Mouse (Mus musculus): ENCODE results near the gene Lingo3. TPM values are rescaled to one million over a fixed set of nuclear protein-coding genes. Genes with fewer than 3 reads are reported as not detected.

Gene Lingo3
- polyA plus RNA-seq, 1 experiment from 2014 or later, result 0.07 TPM

DNA sequence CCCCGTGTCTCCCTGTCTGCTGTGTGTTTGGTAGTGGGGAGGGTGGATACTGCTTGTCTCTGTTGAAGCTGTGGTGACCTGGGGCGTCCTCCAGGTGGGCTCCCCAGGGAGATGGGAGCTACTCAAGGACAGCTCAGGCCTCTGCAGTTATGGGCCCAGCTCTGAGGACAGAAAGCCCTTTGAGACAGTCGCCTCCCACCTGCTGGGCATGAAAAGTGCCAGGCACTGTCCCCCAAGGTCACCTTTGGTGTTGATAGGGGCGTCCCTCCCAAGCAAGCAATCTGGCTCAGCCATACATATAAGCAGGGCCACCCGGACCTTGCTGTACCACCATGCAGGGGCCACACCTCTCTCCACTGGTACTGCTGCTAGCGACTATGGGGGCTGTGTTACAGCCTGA, 38.9 kb downstream of the Lingo3 start, which contains the start of gene Amh:
Gene Amh (plus strand): TSS at position 328 of the 400 bp plus-strand sequence.
- 69% methylated on average over 6 of the region's 6 CpGs for whole genome bisulfite sequencing
- H3K9me3 ChIP-seq (ENCODE audit: control insufficient read depth, low read length), result no peaks in the 10 kb centered on the region
- no peak for ATAC-seq (replicated peaks; ENCODE audit: low FRiP score, low TSS enrichment, low read depth)
- 0 out of 2 replicates have a peak, but pooled peaks cover 9% of the 10 kb centered on the region for H3K27me3 ChIP-seq (replicated peaks; ENCODE audit: control insufficient read depth, insufficient read depth, low read length)
- H3K4me3 ChIP-seq (ENCODE audit: low read depth, low read length), result no peak within 1 kb of the TSS
- H3K4me2 ChIP-seq (ENCODE audit: low read length), result no peak within 1 kb of the TSS
- peaks cover 49% of the 10 kb centered on the region for H3K36me3 ChIP-seq (ENCODE audit: control insufficient read depth, insufficient read depth, low read length)
- peaks cover 30% of the 10 kb centered on the region for H3K4me1 ChIP-seq (replicated peaks; ENCODE audit: control insufficient read depth, insufficient read depth, low read length)
- H3K27ac ChIP-seq (ENCODE audit: low read depth), result no peak within 1 kb of the TSS
- no peak within 1 kb of the TSS for H3K9ac ChIP-seq (ENCODE audit: low read length)
- DNase-seq (ENCODE audit: low spot score), result no peak

DNA sequence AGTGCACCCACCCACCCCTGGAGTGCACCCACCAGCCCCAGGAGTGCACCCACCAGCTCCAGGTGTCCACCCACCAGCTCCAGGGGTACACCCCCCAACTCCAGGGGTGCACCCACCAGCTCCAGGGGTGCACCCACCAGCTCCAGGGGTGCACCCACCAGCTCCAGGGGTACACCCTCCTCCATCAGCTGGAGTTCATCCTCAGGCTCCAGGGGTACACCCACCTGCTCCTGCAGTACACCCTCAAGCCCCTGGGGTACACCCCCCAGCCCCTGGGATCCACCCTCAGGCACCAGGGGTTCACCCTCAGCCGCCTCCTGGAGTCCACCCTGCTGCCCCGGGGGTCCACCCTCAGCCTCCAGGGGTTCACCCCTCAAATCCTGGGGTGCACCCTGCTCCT, 39.5 kb downstream of the Lingo3 start:
- peaks cover 49% of the 10 kb centered on the region for H3K36me3 ChIP-seq (ENCODE audit: control insufficient read depth, insufficient read depth, low read length)
- H3K4me1 ChIP-seq (replicated peaks; ENCODE audit: control insufficient read depth, insufficient read depth, low read length), result peaks cover 36% of the 10 kb centered on the region
- H3K27ac ChIP-seq (ENCODE audit: low read depth), result no peak overlapping the region
- H3K27me3 ChIP-seq (replicated peaks; ENCODE audit: control insufficient read depth, insufficient read depth, low read length), result 0 out of 2 replicates have a peak, but pooled peaks cover 7% of the 10 kb centered on the region
- no peak overlapping the region for H3K4me2 ChIP-seq (ENCODE audit: low read length)
- ATAC-seq (replicated peaks; ENCODE audit: low FRiP score, low TSS enrichment, low read depth) (no peak), DNase-seq (ENCODE audit: low spot score) (no peak)
- WGBS, result 95% methylated on average over 2 of the region's 2 CpGs
- H3K4me3 ChIP-seq (ENCODE audit: low read depth, low read length), result no peak overlapping the region
- no peaks in the 10 kb centered on the region for H3K9me3 ChIP-seq (ENCODE audit: control insufficient read depth, low read length)
- no peak overlapping the region for H3K9ac ChIP-seq (ENCODE audit: low read length)

DNA sequence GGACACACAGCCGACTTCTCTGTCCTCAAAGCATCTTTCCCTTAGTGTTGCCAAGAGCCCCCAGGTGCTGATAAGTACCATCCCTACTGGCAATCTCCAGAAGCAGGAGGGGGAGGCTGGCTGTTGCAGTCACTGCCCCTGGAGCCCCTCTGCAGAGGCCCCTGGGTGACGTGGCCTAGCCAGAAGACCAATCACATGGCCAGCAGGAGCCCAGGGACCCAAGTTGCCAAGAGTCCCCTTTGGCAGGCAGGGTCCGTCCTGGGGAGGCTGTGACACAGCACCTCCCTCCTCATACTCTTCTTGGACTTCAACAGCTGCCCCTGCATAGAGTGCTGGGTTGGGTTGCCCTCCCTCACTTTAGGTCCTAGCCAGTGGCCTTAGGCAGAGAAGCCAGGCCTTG, 40.8 kb downstream of the Lingo3 start:
- Histone ChIP-seq H3K27me3 (replicated peaks; ENCODE audit: control insufficient read depth, insufficient read depth, low read length) (no peaks in the 10 kb centered on the region), H3K9me3 (ENCODE audit: control insufficient read depth, low read length) (no peaks in the 10 kb centered on the region), H3K9ac (ENCODE audit: low read length) (no peak overlapping the region), H3K4me3 (ENCODE audit: low read depth, low read length) (no peak overlapping the region), H3K36me3 (ENCODE audit: control insufficient read depth, insufficient read depth, low read length) (peaks cover 49% of the 10 kb centered on the region), H3K4me1 (replicated peaks; ENCODE audit: control insufficient read depth, insufficient read depth, low read length) (peaks cover 24% of the 10 kb centered on the region), H3K27ac (ENCODE audit: low read depth) (no peak overlapping the region), H3K4me2 (ENCODE audit: low read length) (no peak overlapping the region)
- ATAC-seq (replicated peaks; ENCODE audit: low FRiP score, low TSS enrichment, low read depth) (no peak), DNase-seq (ENCODE audit: low spot score) (no peak)
- WGBS, result 93% methylated on average over 3 of the region's 3 CpGs

DNA sequence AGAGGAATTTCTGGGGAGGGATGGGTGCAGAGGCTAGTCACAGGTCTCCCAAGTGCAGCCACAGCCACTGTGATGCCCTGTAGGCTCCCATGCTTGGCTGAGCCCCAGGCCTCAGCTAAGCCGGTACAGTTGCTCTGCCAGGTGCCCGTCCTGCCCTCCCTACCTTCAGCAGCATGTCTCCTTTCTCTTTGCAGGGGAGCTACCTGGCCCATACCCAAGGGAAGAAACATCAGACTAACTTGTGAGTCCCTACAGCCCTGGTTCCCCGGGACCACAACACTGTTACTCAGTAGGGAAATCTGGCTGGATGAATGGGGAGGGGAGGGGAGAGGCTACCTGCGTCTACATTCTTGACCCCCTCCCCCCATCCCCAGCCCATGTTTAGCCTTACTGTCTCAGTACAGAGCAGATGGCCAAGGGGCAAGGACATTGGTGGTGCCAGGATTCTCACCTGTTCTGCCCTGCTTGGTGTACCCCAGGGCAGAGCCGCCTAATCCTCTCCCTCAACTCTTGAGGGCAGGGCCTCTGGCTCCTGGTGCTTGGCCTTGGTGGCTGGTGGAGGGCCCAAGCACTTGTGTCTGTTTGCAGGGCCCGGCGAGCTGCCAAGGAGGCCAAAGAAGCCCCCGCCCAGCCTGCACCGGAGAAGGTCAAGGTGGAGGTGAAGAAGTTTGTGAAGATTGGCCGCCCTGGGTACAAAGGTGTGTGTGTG, 41.5 kb downstream of the Lingo3 start:
- ATAC-seq (replicated peaks; ENCODE audit: low FRiP score, low TSS enrichment, low read depth), result no peak
- H3K9me3 ChIP-seq (ENCODE audit: control insufficient read depth, low read length), result no peaks in the 10 kb centered on the region
- H3K27ac ChIP-seq (ENCODE audit: low read depth), result no peak overlapping the region
- peaks cover 19% of the 10 kb centered on the region for H3K4me1 ChIP-seq (replicated peaks; ENCODE audit: control insufficient read depth, insufficient read depth, low read length)
- DNase-seq (ENCODE audit: low spot score), result no peak
- H3K4me2 ChIP-seq (ENCODE audit: low read length), result no peak overlapping the region
- H3K36me3 ChIP-seq (ENCODE audit: control insufficient read depth, insufficient read depth, low read length), result peaks cover 49% of the 10 kb centered on the region
- H3K27me3 ChIP-seq (replicated peaks; ENCODE audit: control insufficient read depth, insufficient read depth, low read length), result no peaks in the 10 kb centered on the region
- H3K9ac ChIP-seq (ENCODE audit: low read length), result no peak overlapping the region
- 91% methylated on average over 10 of the region's 10 CpGs for WGBS
- H3K4me3 ChIP-seq (ENCODE audit: low read depth, low read length), result no peak overlapping the region

DNA sequence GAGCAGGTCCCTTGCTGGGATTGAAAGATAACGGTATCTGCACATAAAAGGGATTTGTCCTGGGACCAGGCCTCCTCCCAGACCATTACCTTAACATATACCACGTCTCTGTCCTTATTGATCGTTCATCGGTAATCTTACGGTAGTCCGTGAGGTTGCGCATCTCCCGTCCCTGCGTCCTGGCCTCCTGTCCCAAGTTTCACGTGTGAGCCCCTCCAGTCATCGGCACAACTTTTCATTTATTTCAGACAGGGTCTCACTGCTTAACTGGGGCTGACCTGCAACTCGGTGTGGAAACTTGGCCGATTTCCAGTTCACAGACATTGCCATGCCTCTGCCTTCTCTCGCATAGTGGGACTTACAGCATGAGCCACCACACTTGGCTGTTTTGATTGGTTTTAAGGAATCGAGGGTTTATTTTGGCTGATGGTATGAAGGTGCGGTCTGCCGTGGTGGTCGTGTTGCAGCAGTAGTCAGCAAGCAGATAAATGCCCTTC, 44.7 kb downstream of the Lingo3 start:
- peaks cover 64% of the 10 kb centered on the region for H3K36me3 ChIP-seq (ENCODE audit: control insufficient read depth, insufficient read depth, low read length)
- no peaks in the 10 kb centered on the region for H3K9me3 ChIP-seq (ENCODE audit: control insufficient read depth, low read length)
- H3K4me2 ChIP-seq (ENCODE audit: low read length), result peak overlapping the region; percentile 70
- DNase-seq (ENCODE audit: low spot score) (no peak), ATAC-seq (replicated peaks; ENCODE audit: low FRiP score, low TSS enrichment, low read depth) (no peak)
- 1% methylated on average over 18 of the region's 18 CpGs for WGBS
- peak overlapping the region; percentile 96 for H3K4me3 ChIP-seq (ENCODE audit: low read depth, low read length)
- H3K27me3 ChIP-seq (replicated peaks; ENCODE audit: control insufficient read depth, insufficient read depth, low read length), result no peaks in the 10 kb centered on the region
- H3K4me1 ChIP-seq (replicated peaks; ENCODE audit: control insufficient read depth, insufficient read depth, low read length), result peaks cover 18% of the 10 kb centered on the region
- peak overlapping the region; percentile 99 for H3K9ac ChIP-seq (ENCODE audit: low read length)
- H3K27ac ChIP-seq (ENCODE audit: low read depth), result peak overlapping the region; percentile 97

DNA sequence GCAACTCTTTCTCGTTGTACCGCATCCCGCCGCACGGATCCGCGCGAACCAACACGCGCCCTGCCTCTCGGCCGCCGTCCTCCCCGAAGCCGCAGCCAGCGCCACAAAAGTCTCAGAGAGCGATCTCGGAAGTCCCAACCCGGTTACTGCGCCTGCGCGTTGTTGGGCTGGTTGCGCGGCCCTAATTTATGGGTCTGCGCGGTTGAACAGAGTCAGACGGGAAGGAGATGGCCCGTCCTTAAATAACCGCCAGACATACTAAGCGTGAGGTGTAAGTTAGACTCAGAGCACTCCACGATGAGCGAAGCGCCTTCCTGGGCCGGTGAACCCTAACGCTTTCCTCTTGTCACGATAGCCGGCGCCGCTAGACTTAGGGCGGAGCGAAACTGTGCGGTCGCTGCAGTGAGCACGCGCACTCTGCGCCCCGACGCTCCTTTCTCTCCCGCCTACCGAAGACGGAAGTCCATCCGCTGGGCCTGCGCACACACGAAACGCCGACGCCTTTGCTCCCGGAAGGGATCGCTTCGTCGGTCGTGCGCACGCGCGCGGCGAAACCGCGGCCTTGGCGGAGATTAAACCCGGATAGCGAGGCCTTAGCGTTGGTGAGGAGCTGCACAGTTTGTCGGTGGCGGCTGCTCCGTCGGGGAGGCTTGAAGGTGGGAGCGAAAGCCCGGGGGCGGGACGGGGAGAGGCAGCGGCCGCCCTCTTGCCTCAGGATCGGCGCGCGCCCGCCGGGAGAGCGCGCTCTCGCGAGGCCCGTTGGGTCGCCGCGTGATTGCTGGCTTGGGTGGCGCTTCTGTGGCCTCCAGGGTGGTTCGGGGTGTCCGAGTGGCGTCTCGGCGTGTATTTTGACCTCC, 45.5 kb downstream of the Lingo3 start, which contains the start of the genes Sf3a2 and Plekhj1:
Gene Sf3a2 (plus strand): TSS at position 49 of the 857 bp plus-strand sequence.
Gene Plekhj1 (minus strand): TSS at position 477 of the 857 bp plus-strand sequence.
- Histone ChIP-seq H3K27me3 (replicated peaks; ENCODE audit: control insufficient read depth, insufficient read depth, low read length) (no peaks in the 10 kb centered on the region), H3K27ac (ENCODE audit: low read depth) (peak within 1 kb of the TSS; percentile 97), H3K9me3 (ENCODE audit: control insufficient read depth, low read length) (no peaks in the 10 kb centered on the region), H3K4me1 (replicated peaks; ENCODE audit: control insufficient read depth, insufficient read depth, low read length) (peaks cover 18% of the 10 kb centered on the region), H3K36me3 (ENCODE audit: control insufficient read depth, insufficient read depth, low read length) (peaks cover 64% of the 10 kb centered on the region), H3K4me2 (ENCODE audit: low read length) (peak within 1 kb of the TSS; percentile 70), H3K9ac (ENCODE audit: low read length) (peak within 1 kb of the TSS; percentile 99), H3K4me3 (ENCODE audit: low read depth, low read length) (peak within 1 kb of the TSS; percentile 96)
- DNase-seq (ENCODE audit: low spot score), result peak; percentile 97
- ATAC-seq (replicated peaks; ENCODE audit: low FRiP score, low TSS enrichment, low read depth), result peak; percentile 87
- under 1% methylated on average over 104 of the region's 104 CpGs for WGBS

DNA sequence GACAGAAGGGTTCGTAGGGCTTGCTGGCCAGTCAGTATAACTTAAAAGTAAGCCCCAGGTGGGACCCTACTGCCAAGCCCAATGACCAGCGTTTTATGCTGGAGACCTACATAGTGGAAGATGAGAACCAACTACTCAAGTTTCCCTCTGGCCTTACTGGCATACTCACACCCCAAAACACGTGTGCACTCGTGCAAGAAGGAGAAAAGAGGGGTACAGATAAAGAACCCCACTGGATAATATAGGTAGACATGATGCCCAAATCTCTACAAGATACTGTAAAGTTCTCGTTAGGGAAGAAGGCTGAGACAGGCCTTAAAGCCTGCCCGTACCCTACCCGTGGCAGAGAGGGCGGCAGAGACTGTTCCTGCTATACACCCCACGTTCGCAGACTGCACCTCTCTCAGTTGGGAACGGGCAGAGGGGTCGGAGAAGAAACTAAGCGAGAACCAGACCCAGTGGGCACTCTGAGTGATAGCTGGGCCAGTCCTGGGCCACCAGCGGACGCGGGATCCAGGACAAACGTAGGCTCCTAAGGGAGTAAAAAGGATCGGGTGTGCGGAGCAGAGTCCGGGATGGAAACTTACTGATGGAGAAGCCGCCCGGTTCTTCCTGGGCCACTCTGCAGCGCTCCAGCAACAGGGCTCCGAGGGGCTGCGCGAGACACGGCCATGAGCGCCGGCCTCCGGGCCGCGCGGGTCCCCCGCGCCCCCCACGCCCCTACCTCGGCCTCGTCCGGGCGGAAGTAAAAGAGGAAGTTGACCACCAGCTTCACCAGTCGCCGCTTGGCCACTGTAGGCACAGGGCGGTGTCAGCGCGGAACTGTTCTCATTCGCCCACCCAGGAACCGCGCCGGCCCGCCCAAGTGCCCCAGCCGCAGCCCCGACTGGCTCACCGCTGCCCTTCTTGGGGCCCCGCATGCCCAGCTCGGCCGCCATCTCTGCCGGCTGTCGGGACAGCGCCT, 46.4 kb downstream of the Lingo3 start:
- no peaks in the 10 kb centered on the region for H3K9me3 ChIP-seq (ENCODE audit: control insufficient read depth, low read length)
- peak overlapping the region; percentile 70 for H3K4me2 ChIP-seq (ENCODE audit: low read length)
- DNase-seq (ENCODE audit: low spot score), result peak; percentile 73
- peak overlapping the region; percentile 97 for H3K27ac ChIP-seq (ENCODE audit: low read depth)
- H3K4me1 ChIP-seq (replicated peaks; ENCODE audit: control insufficient read depth, insufficient read depth, low read length), result peaks cover 18% of the 10 kb centered on the region
- WGBS, result 2% methylated on average over 54 of the region's 59 CpGs
- H3K4me3 ChIP-seq (ENCODE audit: low read depth, low read length), result peak overlapping the region; percentile 96
- ATAC-seq (replicated peaks; ENCODE audit: low FRiP score, low TSS enrichment, low read depth), result peak; percentile 64
- H3K27me3 ChIP-seq (replicated peaks; ENCODE audit: control insufficient read depth, insufficient read depth, low read length), result no peaks in the 10 kb centered on the region
- H3K36me3 ChIP-seq (ENCODE audit: control insufficient read depth, insufficient read depth, low read length), result peaks cover 61% of the 10 kb centered on the region
- H3K9ac ChIP-seq (ENCODE audit: low read length), result peak overlapping the region; percentile 99
